Mouse (Mus musculus): Measurements from ENCODE around the gene Map1s.

Map1s gene

GRCm38 (mm10) chr8:70941478-70941877, 35.7 kb downstream of the Map1s start:
- no peak for DNase-seq (ENCODE audit: low spot score)

DNA sequence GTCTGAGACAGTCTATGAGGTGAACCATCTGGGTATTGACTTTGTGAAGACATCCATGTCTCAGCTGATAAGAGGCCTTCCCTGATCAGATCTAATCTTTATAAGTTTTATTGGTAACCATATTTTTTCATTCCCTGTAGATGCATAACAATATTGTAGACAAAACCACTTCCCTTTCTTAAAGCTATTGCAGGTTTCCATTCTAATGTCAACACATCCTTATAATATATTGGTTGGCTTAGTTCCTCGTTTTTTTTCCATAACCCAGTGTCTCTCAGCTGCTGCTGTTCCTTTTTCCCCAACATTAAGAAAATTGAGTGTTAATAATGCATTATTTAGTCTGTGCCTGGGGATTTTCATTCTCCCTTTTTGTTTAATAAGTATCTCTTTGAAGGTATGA, 37.5 kb downstream of the Map1s start:
- DNase-seq (ENCODE audit: low spot score), result no peak

DNA sequence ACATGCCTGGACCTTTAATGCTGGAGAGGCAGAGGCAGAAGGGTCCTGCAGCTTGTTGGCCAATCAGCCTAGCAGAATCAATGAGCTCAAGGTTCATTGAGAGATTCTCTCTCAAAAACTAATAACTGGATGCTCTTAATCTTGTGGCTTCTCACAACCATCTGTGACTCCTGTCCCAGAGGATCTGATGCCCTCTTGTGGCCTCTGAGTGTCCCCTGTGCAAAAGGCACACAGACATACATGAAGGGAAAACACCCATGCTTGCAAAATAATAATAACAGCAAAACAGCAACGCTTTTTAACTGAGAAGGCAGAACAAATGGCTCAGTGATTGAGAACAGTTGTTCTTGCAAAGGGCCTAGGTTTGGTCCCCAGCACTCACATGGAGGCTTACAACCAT, 44.1 kb downstream of the Map1s start:
- no peak for DNase-seq (ENCODE audit: low spot score)

- no peak for DNase-seq (ENCODE audit: low spot score)
Observed at GRCm38 (mm10) chr8:70960703-70961472, 55.2 kb downstream of the Map1s start.

- no peak for DNase-seq (ENCODE audit: low spot score)
Observed at GRCm38 (mm10) chr8:70964159-70964558, 58.4 kb downstream of the Map1s start.

- no peak for DNase-seq (ENCODE audit: low spot score)
Observed at GRCm38 (mm10) chr8:70964861-70965260, 59.1 kb downstream of the Map1s start.
